Mouse (Mus musculus): ENCODE data around the gene Pbx3.

DNA sequence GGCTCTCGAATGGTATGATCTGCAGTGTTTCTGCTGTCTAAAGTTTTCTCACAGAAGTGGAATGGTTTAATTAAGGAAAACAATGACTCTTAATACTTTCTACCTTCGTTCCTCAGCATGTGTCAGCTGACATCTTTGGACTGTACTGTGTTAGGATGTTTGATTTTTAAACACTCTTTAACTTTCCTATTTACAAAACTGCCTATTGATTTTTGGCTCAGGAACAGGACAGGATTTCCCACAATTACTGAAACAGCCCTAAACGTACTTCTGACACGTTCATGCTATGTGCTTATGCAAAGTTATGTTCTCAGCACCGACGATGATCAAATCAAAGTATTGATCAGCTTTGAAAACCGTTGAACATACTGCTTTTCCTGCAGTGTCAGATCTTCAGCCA lies 224.7 kb downstream of the Pbx3 start:
- TF ChIP-seq CTCF (IDR thresholded peaks at IDR 0.05; ENCODE audit: extremely low read depth, insufficient read depth, low read length), result no peak
- TF ChIP-seq POLR2A (IDR thresholded peaks at IDR 0.05; ENCODE audit: extremely low read depth, insufficient read depth, low read length), result no peak
